Mouse (Mus musculus): ENCODE measurements around the gene Gm20388.

- TF ChIP-seq CHD2 (IDR thresholded peaks at IDR 0.05; ENCODE audit: low read depth, low read length) (no peak), HCFC1 (IDR thresholded peaks at IDR 0.05; ENCODE audit: borderline replicate concordance, insufficient read depth, low read length) (no peak)
These were observed 2573.2 kb downstream of the Gm20388 start for GRCm38 (mm10) chr8:122483877-122484276.
